Mouse (Mus musculus) megakaryocyte, embryonic 14.5 days (primary cell): Measurements from ENCODE around the gene Pde4b.

Source experiments
- FLI1 ChIP-seq: IDR thresholded peaks from 2 replicates; pipeline ENCODE4 v1.6.1; 2012; ENCODE audit warnings: low read length, inconsistent platforms, mixed read lengths
- GATA1 ChIP-seq: IDR thresholded peaks from 3 replicates; pipeline ENCODE4 v1.6.1; 2012; ENCODE audit warnings: mixed read lengths, low read length, inconsistent platforms, borderline replicate concordance

GRCm38 (mm10) chr4:102588668-102589455 is 501.5 kb downstream of the Pde4b start:
- TF ChIP-seq GATA1 (no peak), FLI1 (no peak)
